Mouse (Mus musculus) frontal cortex, adult (tissue): ENCODE measurements around the gene Nfatc2.

Experiments used
- ATAC-seq: cut with Nextera tagmentation; 2 replicates; pipeline ENCODE4 v1.9.2; 2017; ENCODE audit warnings: mild to moderate bottlenecking, moderate library complexity, mixed read lengths; ENCODE audit not compliant: low TSS enrichment

Nfatc2 gene

GRCm38 (mm10) chr2:168609653-168610248, 8.3 kb upstream of the Nfatc2 start:
- 0 out of 2 replicates have a peak, but pooled peaks have one; percentile 44 for ATAC-seq

DNA sequence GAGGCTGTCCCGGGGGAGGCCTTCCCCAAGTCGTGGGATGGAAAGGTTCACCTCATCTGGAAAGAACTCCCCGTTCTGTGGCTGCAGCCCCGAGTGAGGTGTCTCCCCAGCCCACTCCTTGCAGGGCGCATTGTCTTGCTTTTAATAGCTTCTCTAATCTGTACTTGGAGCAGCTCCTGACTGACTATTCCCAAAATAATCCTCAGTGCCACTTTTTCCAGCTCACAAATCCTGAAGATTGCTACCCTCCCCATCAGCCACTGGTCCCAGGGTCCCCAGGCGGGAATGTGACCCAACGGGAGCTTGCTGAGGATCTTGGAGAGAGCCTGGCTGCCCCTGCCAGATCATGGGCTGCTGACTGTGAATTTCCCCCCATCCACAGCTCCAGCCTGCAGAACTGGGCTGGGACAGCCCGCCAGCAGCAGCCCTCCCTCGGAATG, 6.7 kb upstream of the Nfatc2 start:
- ATAC-seq, result 0 out of 2 replicates have a peak, but pooled peaks have one; percentile 38

DNA sequence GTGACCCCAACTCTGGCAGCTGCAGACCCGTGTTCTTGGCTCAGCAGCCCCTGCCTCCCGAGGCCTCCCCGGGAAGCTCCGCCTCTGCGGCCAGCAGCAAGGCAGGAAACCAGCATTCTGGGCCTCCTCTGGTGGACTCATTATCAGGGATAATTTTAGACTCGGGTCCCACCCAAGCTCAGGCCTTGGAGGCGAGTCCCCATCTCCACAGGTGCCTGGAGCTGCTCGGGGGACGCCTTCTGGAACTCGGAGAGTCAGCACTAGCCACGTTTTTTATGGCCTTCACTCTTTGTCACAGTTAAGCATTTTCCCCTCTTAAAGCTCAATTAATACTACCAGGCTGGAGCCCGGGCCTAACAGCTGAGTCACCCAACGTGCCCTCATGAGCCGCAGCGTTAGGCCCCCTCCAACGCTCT, 3.2 kb upstream of the Nfatc2 start:
- ATAC-seq, result no peak

- no peak for ATAC-seq
Measured at GRCm38 (mm10) chr2:168602387-168602741, 907 bp upstream of the Nfatc2 start.

- peak; percentile 73 for ATAC-seq
Measured at GRCm38 (mm10) chr2:168600750-168601490, 537 bp downstream of the Nfatc2 start.

- ATAC-seq, result no peak
Measured at GRCm38 (mm10) chr2:168595693-168596092, 5.8 kb downstream of the Nfatc2 start.

- no peak for ATAC-seq
Measured at GRCm38 (mm10) chr2:168593676-168594075, 7.8 kb downstream of the Nfatc2 start.

GRCm38 (mm10) chr2:168593004-168593403, 8.5 kb downstream of the Nfatc2 start:
- no peak for ATAC-seq

DNA sequence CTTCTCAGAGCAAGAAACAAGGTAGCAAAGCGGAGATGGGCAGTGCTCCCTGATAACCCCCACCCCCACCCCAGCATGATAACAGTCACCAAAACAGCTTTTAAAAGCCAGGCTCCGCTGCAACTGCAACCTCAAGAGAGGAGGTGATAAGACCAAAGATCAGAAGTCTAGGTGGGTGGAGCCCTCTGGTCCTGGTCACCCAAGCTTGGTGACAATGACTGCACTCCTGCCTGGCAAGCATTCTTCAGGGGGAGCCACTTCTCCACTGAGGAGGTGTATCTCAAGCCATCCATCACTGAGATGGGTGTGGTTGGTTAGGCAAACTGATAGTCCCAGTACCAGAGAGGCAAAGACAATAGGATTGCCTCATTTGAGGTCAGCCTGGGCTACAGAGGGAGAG, 10.4 kb downstream of the Nfatc2 start:
- ATAC-seq, result no peak

DNA sequence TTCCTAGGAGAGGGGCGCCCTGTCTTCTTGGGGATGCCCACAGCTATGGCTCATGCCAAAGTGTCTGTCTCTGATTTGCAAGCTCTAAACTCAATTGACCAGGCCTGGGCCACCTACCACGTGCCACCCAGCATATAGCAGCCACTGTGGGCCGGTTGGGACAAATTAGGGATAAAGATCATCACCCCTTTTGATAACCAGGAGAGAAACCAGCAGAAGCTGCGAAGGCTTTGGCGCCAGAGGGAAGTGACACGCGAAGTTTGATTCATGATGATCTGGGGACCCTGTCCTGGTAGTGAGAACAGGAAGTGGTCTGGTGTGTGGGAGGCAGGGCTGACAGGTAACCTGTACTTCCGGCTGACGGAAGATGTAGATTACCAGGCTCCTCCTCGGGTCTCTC, 10.9 kb downstream of the Nfatc2 start:
- no peak for ATAC-seq

DNA sequence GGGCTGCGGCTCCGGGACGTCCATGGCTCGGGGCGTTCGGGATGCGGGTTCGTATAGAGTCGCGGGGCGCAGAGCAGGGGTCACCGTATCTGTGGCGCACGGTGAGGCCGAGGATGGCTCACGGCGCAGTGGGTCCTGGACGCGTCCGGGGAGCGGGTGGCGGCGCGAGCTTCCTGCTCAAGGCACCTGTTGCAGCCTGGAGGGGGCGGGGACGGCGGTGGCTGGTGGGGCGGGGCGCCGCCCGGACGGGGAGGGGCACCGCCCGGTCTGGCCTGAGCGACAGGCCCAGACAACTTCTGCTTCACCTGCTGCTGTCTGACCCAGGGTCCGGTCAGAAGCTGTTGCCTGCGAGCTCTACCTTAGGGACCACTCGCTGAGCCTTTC, 11.3 kb downstream of the Nfatc2 start:
- no peak for ATAC-seq

- ATAC-seq, result peak; percentile 66
Measured at GRCm38 (mm10) chr2:168589368-168590167, 11.9 kb downstream of the Nfatc2 start.

GRCm38 (mm10) chr2:168588591-168589367, 12.7 kb downstream of the Nfatc2 start:
- peak; percentile 67 for ATAC-seq

GRCm38 (mm10) chr2:168587159-168587558, 14.3 kb downstream of the Nfatc2 start:
- ATAC-seq, result no peak

DNA sequence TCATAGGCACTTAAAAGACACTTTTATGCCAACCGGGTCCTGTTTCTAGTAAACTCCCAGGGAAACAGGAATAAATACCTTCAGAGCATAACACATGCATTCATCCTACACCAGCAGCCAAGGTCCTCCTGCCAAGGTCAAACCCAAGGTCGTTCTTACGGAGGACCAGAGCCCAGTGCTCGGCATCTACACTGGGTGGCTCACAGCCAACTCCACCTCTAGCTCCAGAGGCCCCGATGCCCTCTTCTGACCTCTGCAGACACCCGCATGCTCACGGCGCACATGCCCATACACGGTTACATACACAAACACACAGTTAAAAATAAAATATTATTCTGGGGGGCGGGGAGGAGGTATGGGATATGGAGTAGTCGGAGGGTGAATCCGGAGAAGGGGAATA, 14.9 kb downstream of the Nfatc2 start:
- ATAC-seq, result no peak

DNA sequence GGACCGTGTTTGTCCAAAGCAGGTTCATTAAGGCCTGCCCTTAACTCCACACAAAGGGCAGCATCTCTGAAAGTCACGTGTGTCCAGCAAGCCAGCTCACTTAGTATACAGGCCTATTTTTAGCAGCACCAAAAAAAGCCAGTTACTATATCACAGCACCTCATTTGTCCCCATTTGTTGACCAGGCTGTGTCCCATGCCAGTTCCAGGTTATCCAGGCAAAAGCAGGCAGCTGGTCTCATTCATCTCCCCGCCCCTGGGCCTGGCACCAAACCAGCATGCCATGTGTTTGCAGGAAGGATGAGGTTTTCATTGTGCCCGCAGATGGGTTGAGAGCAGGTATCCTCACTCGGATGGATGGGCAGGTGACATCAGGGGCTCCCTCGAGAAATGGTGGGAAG, 16.6 kb downstream of the Nfatc2 start:
- ATAC-seq, result no peak

- no peak for ATAC-seq
Measured at GRCm38 (mm10) chr2:168584408-168584807, 17.0 kb downstream of the Nfatc2 start.

DNA sequence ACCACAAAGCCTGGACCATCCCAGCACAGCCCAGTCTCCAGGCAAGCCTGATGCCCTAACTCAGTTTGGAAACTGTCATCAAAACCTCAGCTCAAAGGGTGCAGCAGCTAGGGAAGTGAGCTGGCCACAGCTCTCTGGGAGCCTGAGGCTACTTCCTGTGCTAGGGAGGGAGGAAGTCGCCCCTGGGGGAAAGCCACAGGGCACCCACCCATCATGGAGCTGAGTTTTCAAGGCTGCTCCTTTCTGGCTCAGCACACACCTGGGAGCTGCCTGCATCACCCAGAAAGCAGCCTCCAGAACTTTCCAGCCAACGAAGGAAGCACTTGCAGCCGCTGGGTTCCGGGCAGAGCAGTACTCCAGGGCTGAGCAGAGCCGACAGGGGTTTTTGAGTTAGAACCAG, 18.4 kb downstream of the Nfatc2 start:
- no peak for ATAC-seq

DNA sequence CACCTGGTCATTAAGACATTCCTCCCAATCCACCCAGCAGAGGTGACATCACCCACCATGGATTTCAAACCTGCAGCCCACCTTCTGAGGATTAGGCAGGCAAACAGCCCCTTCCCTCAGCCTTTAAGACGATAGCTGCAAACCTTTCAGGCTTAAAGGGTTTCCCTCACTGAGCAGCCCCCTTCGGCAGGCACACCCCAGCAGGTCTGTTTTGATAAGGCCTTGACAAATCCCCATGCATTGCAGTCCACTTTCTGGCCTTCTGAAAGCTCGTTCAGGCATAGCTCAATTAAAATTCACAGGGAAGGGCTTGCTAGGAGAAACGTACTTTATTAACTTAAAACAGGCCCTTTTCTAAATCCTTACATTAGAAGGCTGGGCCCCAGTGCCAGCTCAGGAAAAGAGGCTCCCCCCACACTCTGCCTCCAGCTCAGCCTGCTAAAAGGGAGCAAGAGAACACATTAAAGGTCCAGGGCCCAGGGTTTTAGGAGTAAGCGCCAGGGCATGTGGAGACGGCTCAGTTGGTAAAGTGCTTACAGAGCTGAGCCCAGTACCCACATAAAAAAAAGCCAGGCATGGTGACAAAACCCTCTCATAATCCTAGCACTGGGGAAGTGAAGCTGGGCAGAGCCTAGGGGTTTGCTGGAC, 20.1 kb downstream of the Nfatc2 start:
- ATAC-seq, result no peak

DNA sequence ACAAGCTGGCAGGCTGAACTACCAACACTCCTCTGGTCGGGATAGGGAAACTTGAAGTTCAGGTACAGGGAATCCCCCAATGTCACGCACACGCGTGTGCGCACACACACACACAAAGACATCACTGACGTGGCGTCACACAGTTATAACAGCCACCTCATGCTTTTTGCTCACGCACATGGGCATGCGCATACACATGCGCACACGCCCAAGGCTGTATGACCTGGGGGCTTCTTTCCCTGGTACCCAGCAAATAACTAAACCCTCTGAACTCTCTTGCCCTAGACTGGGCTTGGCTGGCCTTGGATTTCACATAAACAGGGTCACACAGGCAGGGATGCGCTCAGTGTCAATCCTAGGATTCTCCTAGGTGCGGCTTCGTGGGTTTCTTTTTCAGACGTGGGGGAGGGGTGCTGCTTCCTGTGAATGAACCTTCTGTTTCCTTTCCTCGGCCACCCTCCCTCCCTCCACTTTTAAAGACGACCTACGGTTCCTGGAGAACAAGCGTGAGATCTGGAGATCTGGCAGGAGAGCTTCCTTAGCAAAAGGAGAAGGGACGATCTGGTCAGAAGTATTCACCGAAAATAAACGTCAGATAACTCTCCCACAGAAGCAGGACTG, 21.1 kb downstream of the Nfatc2 start:
- no peak for ATAC-seq

DNA sequence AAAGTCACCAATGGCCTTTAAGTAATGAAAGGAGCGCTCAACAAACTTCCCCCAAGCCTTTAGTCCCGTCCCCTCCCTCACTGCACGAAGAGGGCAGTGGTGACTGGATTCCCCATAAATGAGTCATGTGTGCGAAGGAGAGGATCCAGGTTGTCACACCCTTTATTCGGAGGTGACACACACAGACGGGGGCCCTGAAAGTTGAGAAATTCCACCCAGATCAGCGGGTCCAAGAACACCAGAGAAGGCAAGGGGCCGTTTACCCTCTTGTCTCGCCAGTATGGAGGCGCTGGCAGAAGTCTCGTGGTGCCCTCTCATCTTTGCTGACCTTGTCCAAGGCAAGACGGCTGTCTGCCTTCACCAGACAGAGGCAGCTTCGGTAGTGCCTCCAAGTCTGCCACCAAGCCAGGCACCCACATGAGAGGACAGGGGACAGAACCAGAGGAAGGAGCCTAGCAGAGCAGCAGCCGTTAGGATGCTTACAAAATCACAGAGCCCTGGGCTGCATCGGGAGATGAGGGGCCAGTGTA, 21.8 kb downstream of the Nfatc2 start:
- no peak for ATAC-seq
